Mouse (Mus musculus) embryonic facial prominence, embryonic 13.5 days (tissue): ENCODE data around the gene Adamtsl2. TPM values are rescaled to one million over a fixed set of nuclear protein-coding genes. Genes with fewer than 3 reads are reported as not detected.

Experiments used
- ATAC-seq: fragments of 200-750 bp; cut with Nextera tagmentation; 2 replicates; pipeline ENCODE4 v1.8.0; 2017; ENCODE audit warnings: low read depth; ENCODE audit not compliant: insufficient number of reproducible peaks, insufficient read depth, low FRiP score, low TSS enrichment
- H3K27ac ChIP-seq: fragments of 300-500 bp; sonication (generic); 2 replicates; pipeline ENCODE4 v1.5.1; 2015; ENCODE audit warnings: moderate library complexity, mild to moderate bottlenecking, inconsistent platforms
- H3K27me3 ChIP-seq: fragments of 300-500 bp; sonication (generic); 2 replicates; pipeline ENCODE4 v1.6.1; 2015; ENCODE audit warnings: mild to moderate bottlenecking, inconsistent platforms
- H3K36me3 ChIP-seq: fragments of 300-500 bp; sonication (generic); 2 replicates; pipeline ENCODE4 v1.6.1; 2015; ENCODE audit warnings: mild to moderate bottlenecking, inconsistent platforms
- H3K4me1 ChIP-seq: fragments of 300-500 bp; sonication (generic); 2 replicates; pipeline ENCODE4 v1.6.1; 2015; ENCODE audit warnings: inconsistent platforms
- H3K4me2 ChIP-seq: fragments of 300-500 bp; sonication (generic); 2 replicates; pipeline ENCODE4 v1.6.1; 2015; ENCODE audit warnings: moderate library complexity, mild to moderate bottlenecking, inconsistent platforms
- H3K4me3 ChIP-seq: fragments of 300-500 bp; sonication (generic); 2 replicates; pipeline ENCODE4 v1.5.1; 2015; ENCODE audit warnings: mild to moderate bottlenecking, inconsistent platforms
- H3K9ac ChIP-seq: fragments of 300-500 bp; sonication (generic); 2 replicates; pipeline ENCODE4 v1.6.1; 2015; ENCODE audit warnings: mild to moderate bottlenecking, inconsistent platforms
- H3K9me3 ChIP-seq: fragments of 300-500 bp; sonication (generic); 2 replicates; pipeline ENCODE4 v1.6.1; 2016; ENCODE audit warnings: inconsistent platforms
- WGBS: fragments of 180-500 bp; shearing (Covaris S2); methylation state at CpG from one replicate; pipeline ENCODE4 v1.1.7; 2015; ENCODE audit warnings: mixed read lengths; 5-methylcytosine and 5-hydroxymethylcytosine counted together
- polyA plus RNA-seq: library from polyadenylated mRNA; unstranded; fragments of >200 nt; fragmentation: Nextera tagmentation; extraction: Ambion mirVana; gene quantifications from 2 replicates; pipeline ENCODE4 v1.2.1, GENCODE M21; 2015

Gene Adamtsl2
- polyA plus RNA-seq, 1 experiment from 2014 or later, result 2.9 TPM

DNA sequence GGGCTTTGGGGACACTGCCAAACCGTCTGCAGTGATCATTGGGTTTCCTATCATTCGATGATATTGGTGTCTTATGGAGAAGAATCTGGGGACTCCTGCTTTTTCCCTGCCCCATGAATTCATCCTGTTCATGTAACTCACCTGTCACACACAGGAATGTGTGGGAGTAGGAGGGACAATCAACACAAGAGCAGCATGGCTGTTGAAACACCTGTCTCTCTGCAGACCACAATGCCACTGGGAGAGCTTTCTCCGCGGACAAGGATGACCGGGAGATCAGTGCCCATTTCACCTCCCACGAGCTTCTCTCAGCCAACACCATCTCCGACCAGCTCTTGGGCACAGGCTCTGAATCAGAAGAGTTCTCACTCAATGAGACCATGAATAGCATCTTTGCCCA, 16.0 kb downstream of the Adamtsl2 start:
- Histone ChIP-seq H3K27ac (no peak overlapping the region), H3K4me3 (no peak overlapping the region), H3K9me3 (no peaks in the 10 kb centered on the region), H3K4me1 (peaks cover 27% of the 10 kb centered on the region), H3K27me3 (no peaks in the 10 kb centered on the region), H3K4me2 (no peak overlapping the region), H3K9ac (no peak overlapping the region), H3K36me3 (no peaks in the 10 kb centered on the region)
- WGBS, result 93% methylated on average over 7 of the region's 7 CpGs
- ATAC-seq, result no peak

- WGBS, result 57% methylated on average over 13 of the region's 13 CpGs
- no peaks in the 10 kb centered on the region for H3K9me3 ChIP-seq
- no peak overlapping the region for H3K4me3 ChIP-seq
- peak overlapping the region; percentile 16; the same call in 1 of the 2 replicates for H3K27ac ChIP-seq
- H3K36me3 ChIP-seq, result no peaks in the 10 kb centered on the region
- H3K27me3 ChIP-seq, result no peaks in the 10 kb centered on the region
- no peak overlapping the region for H3K4me2 ChIP-seq
- peaks cover 27% of the 10 kb centered on the region for H3K4me1 ChIP-seq
- no peak for ATAC-seq
- no peak overlapping the region for H3K9ac ChIP-seq
Measured at GRCm38 (mm10) chr2:27096341-27096981, 17.3 kb downstream of the Adamtsl2 start.

DNA sequence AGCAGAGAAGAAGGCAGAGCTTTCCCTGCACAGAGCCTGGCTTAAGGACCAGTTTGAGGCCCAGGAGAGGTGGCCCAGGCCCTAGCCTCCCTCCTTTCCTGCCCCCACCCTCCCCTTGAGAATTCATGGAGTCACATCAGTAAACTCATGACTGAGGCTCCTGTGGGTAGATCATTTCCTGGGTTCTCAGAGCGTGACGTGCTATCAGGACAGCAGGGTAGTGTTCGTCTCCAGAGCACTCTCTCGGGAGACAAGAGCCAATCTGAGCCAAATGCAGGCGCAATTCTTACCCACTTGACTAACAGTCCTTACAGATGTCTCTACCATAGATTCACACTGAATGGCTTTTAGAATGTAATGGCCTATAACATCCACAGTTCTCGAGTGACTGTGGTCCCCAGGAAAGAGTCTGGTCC, 18.1 kb downstream of the Adamtsl2 start:
- no peak overlapping the region for H3K9ac ChIP-seq
- H3K36me3 ChIP-seq, result no peaks in the 10 kb centered on the region
- WGBS, result 63% methylated on average over 6 of the region's 6 CpGs
- H3K4me3 ChIP-seq, result no peak overlapping the region
- ATAC-seq, result no peak
- H3K27ac ChIP-seq, result peak overlapping the region; percentile 39; the same call in 1 of the 2 replicates
- peaks cover 27% of the 10 kb centered on the region for H3K4me1 ChIP-seq
- H3K9me3 ChIP-seq, result no peaks in the 10 kb centered on the region
- no peak overlapping the region for H3K4me2 ChIP-seq
- H3K27me3 ChIP-seq, result no peaks in the 10 kb centered on the region

DNA sequence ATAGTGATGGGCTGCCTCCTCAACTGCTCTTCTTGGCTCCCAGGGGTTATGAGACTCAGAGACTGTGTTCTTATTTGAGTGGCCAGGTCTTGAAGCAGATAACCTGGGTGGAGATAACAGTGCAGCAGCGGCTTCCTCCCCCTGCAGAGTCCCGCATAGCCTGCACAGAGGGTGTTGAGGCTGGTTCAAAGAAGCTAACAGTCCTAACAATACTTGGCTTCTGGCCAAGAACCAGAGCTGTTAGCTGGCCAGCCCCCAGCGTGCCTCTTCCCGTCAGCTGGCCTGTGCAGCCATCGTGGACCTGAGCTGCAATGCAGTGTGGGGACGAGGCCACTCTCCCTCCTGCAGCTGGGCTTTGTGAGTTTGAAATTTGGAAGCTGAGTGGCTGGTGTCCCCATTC, 18.6 kb downstream of the Adamtsl2 start:
- peak overlapping the region; percentile 39; the same call in 1 of the 2 replicates for H3K27ac ChIP-seq
- H3K4me2 ChIP-seq, result no peak overlapping the region
- no peak overlapping the region for H3K9ac ChIP-seq
- H3K9me3 ChIP-seq, result no peaks in the 10 kb centered on the region
- no peaks in the 10 kb centered on the region for H3K36me3 ChIP-seq
- no peaks in the 10 kb centered on the region for H3K27me3 ChIP-seq
- no peak overlapping the region for H3K4me3 ChIP-seq
- ATAC-seq, result no peak
- peaks cover 27% of the 10 kb centered on the region for H3K4me1 ChIP-seq
- 25% methylated on average over 6 of the region's 6 CpGs for WGBS

DNA sequence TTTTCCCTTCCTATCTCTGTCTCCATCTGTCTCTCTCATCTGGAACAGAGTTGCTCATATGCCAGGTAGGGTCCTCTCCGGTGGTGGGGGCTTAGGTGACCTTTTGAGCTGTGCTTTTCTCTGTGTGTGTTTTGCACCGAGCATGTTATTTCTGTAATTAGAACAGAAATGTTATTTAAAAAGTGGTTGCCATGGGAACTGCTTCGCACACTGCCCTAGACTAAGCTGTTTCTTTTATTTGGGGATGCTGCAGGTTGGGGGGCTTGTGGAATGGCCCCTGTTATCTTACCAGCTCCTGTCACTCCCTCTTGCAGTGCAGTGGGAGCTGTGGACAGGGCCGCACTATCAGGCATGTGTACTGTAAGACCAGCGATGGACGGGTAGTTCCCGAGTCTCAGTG, 24.4 kb downstream of the Adamtsl2 start:
- H3K9me3 ChIP-seq, result no peaks in the 10 kb centered on the region
- H3K4me2 ChIP-seq, result no peak overlapping the region
- no peaks in the 10 kb centered on the region for H3K36me3 ChIP-seq
- 66% methylated on average over 7 of the region's 7 CpGs for WGBS
- peaks cover 16% of the 10 kb centered on the region for H3K4me1 ChIP-seq
- no peak for ATAC-seq
- peaks cover 7% of the 10 kb centered on the region for H3K27me3 ChIP-seq
- no peak overlapping the region for H3K4me3 ChIP-seq
- H3K27ac ChIP-seq, result no peak overlapping the region
- no peak overlapping the region for H3K9ac ChIP-seq

GRCm38 (mm10) chr2:27106816-27107215, 27.6 kb downstream of the Adamtsl2 start:
- Histone ChIP-seq H3K4me2 (no peak overlapping the region), H3K27me3 (peaks cover 12% of the 10 kb centered on the region), H3K9ac (no peak overlapping the region), H3K36me3 (no peaks in the 10 kb centered on the region), H3K9me3 (no peaks in the 10 kb centered on the region), H3K4me3 (no peak overlapping the region), H3K27ac (no peak overlapping the region), H3K4me1 (peaks cover 15% of the 10 kb centered on the region)
- 10% methylated on average over 3 of the region's 3 CpGs for WGBS
- no peak for ATAC-seq

GRCm38 (mm10) chr2:27108144-27108543, 29.0 kb downstream of the Adamtsl2 start:
- no peak overlapping the region for H3K4me3 ChIP-seq

GRCm38 (mm10) chr2:27109052-27109451, 29.9 kb downstream of the Adamtsl2 start:
- peaks cover 12% of the 10 kb centered on the region for H3K27me3 ChIP-seq
- H3K9me3 ChIP-seq, result no peaks in the 10 kb centered on the region
- peaks cover 15% of the 10 kb centered on the region for H3K4me1 ChIP-seq
- no peak for ATAC-seq
- no peaks in the 10 kb centered on the region for H3K36me3 ChIP-seq
- WGBS, result 86% methylated on average over 5 of the region's 5 CpGs
- H3K9ac ChIP-seq, result no peak overlapping the region
- no peak overlapping the region for H3K27ac ChIP-seq
- no peak overlapping the region for H3K4me3 ChIP-seq
- H3K4me2 ChIP-seq, result no peak overlapping the region

More at GRCm38 (mm10) chr2:27108144-27108543, 29.0 kb downstream of the Adamtsl2 start:
- no peak overlapping the region for H3K9ac ChIP-seq
- no peak overlapping the region for H3K27ac ChIP-seq
- H3K27me3 ChIP-seq, result peaks cover 12% of the 10 kb centered on the region
- ATAC-seq, result no peak
- H3K36me3 ChIP-seq, result no peaks in the 10 kb centered on the region
- no peaks in the 10 kb centered on the region for H3K9me3 ChIP-seq
- H3K4me2 ChIP-seq, result no peak overlapping the region
- WGBS, result 65% methylated on average over 2 of the region's 2 CpGs
- H3K4me1 ChIP-seq, result peaks cover 15% of the 10 kb centered on the region

- Histone ChIP-seq H3K9ac (no peak overlapping the region), H3K27me3 (peaks cover 9% of the 10 kb centered on the region; the same call in 1 of the 2 replicates), H3K4me1 (no peaks in the 10 kb centered on the region), H3K4me3 (no peak overlapping the region), H3K9me3 (no peaks in the 10 kb centered on the region), H3K27ac (no peak overlapping the region), H3K4me2 (no peak overlapping the region), H3K36me3 (no peaks in the 10 kb centered on the region)
- 84% methylated on average over 20 of the region's 20 CpGs for WGBS
- no peak for ATAC-seq
Measured at GRCm38 (mm10) chr2:27112585-27112984, 33.4 kb downstream of the Adamtsl2 start.

DNA sequence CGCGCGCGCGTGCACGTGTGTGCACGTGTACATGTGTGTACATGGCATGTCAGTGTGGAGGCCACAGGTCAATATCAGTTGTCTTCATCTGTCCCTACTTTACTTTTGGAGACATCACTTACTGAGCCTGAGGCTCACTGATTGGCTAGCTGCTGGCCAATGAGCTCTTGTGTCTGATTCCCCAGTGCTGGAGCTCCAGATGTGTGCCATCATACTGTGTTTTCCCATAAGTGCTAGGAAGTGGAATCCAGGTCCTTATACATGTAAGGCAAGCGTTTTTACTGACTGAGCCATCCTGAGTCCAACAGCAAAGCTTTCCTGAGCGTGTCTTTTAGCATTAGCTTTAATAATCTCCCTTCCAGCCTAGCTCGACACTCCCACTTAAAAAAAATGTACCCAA, 35.0 kb downstream of the Adamtsl2 start:
- Histone ChIP-seq H3K27ac (no peak overlapping the region), H3K4me2 (no peak overlapping the region), H3K36me3 (no peaks in the 10 kb centered on the region), H3K4me1 (no peaks in the 10 kb centered on the region), H3K27me3 (peaks cover 9% of the 10 kb centered on the region; the same call in 1 of the 2 replicates), H3K9me3 (no peaks in the 10 kb centered on the region), H3K9ac (no peak overlapping the region), H3K4me3 (no peak overlapping the region)
- WGBS, result 88% methylated on average over 10 of the region's 10 CpGs
- ATAC-seq, result no peak

GRCm38 (mm10) chr2:27118452-27118851, 39.3 kb downstream of the Adamtsl2 start:
- H3K4me1 ChIP-seq, result peaks cover 33% of the 10 kb centered on the region
- peaks cover 4% of the 10 kb centered on the region for H3K27me3 ChIP-seq

DNA sequence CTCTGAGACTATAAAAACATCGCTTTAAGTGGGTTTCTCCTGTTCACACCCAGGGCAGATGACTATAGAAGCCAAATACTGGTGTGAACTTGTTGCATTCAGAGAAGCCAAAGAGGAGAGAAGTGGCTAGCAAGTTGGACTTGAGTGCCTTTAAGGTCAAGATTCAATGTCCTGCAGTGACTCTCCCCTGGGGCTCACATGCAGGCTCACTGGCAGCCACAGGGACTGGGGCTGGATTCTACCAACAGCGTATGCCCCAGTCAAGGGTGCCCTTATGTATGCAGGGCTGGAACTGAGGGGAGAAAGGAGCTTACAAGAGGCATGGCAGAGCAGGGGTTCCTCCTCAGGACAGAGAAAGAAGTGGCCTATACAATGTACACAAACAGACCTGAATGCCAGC, 40.6 kb downstream of the Adamtsl2 start:
- 89% methylated on average over 2 of the region's 2 CpGs for WGBS
- H3K27ac ChIP-seq, result peak overlapping the region; percentile 7; the same call in 1 of the 2 replicates

More at GRCm38 (mm10) chr2:27118452-27118851, 39.3 kb downstream of the Adamtsl2 start:
- no peak overlapping the region for H3K27ac ChIP-seq
- no peak for ATAC-seq
- H3K9ac ChIP-seq, result no peak overlapping the region
- no peak overlapping the region for H3K4me2 ChIP-seq
- no peaks in the 10 kb centered on the region for H3K9me3 ChIP-seq
- no peaks in the 10 kb centered on the region for H3K36me3 ChIP-seq
- H3K4me3 ChIP-seq, result no peak overlapping the region
- WGBS, result 52% methylated on average over 4 of the region's 4 CpGs

More for the DNA sequence above, 40.6 kb downstream of the Adamtsl2 start:
- H3K4me3 ChIP-seq, result no peak overlapping the region
- H3K27me3 ChIP-seq, result peaks cover 4% of the 10 kb centered on the region
- no peak for ATAC-seq
- H3K9me3 ChIP-seq, result no peaks in the 10 kb centered on the region
- no peak overlapping the region for H3K9ac ChIP-seq
- peaks cover 37% of the 10 kb centered on the region for H3K4me1 ChIP-seq
- no peak overlapping the region for H3K4me2 ChIP-seq
- no peaks in the 10 kb centered on the region for H3K36me3 ChIP-seq
